Mouse (Mus musculus) heart, embryonic 14.5 days (tissue): Measurements from ENCODE around the gene Slit3. TPM values are rescaled to one million over a fixed set of nuclear protein-coding genes. Genes with fewer than 3 reads are reported as not detected.

Source experiments
- ATAC-seq: fragments of 200-750 bp; cut with Nextera tagmentation; 2 replicates; pipeline ENCODE4 v1.8.0; 2017; ENCODE audit warnings: low read depth, moderate TSS enrichment; ENCODE audit not compliant: insufficient number of reproducible peaks, insufficient read depth, low FRiP score
- H3K27ac ChIP-seq, 2 experiments: fragments of 200-500 bp in 1 of 2; fragments of 300-500 bp in 1 of 2; sonication (generic) in 1 of 2; replicated peaks in 1 of 2; 2 replicates each; pipeline ENCODE4 v1.5.1; 2012 to 2014; ENCODE audit warnings: low read depth in 2 of 2, low read length in 2 of 2, control low read depth in 1 of 2, mild to moderate bottlenecking in 1 of 2, mixed read lengths in 1 of 2; ENCODE audit not compliant: control insufficient read depth in 1 of 2, insufficient read depth in 1 of 2
- H3K27me3 ChIP-seq: fragments of 300-500 bp; sonication (generic); 2 replicates; pipeline ENCODE4 v1.6.1; 2014; ENCODE audit warnings: mild to moderate bottlenecking, low read length, control low read depth; ENCODE audit not compliant: control insufficient read depth, insufficient read depth
- H3K36me3 ChIP-seq: fragments of 300-500 bp; sonication (generic); 2 replicates; pipeline ENCODE4 v1.6.1; 2014; ENCODE audit warnings: mild to moderate bottlenecking, control low read depth, low read length, mixed read lengths; ENCODE audit not compliant: control insufficient read depth, insufficient read depth
- H3K4me1 ChIP-seq, 2 experiments: fragments of 200-500 bp in 1 of 2; fragments of 300-500 bp in 1 of 2; sonication (generic) in 1 of 2; 2 replicates each; pipeline ENCODE4 v1.6.1; 2012 to 2014; ENCODE audit warnings: low read length in 2 of 2, control low read depth in 1 of 2, mixed read lengths in 1 of 2; ENCODE audit not compliant: control insufficient read depth in 2 of 2, insufficient read depth in 2 of 2
- H3K4me2 ChIP-seq: fragments of 300-500 bp; sonication (generic); 2 replicates; pipeline ENCODE4 v1.6.1; 2014; ENCODE audit warnings: mild to moderate bottlenecking, low read length
- H3K4me3 ChIP-seq, 2 experiments: fragments of 200-500 bp in 1 of 2; fragments of 300-500 bp in 1 of 2; sonication (generic) in 1 of 2; 2 replicates each; pipeline ENCODE4 v1.5.1; 2012 to 2014; ENCODE audit warnings: low read length in 2 of 2, mild to moderate bottlenecking in 2 of 2, control low read depth in 1 of 2, low read depth in 1 of 2, moderate library complexity in 1 of 2; ENCODE audit not compliant: control insufficient read depth in 1 of 2, insufficient read depth in 1 of 2
- H3K9ac ChIP-seq: fragments of 300-500 bp; sonication (generic); 2 replicates; pipeline ENCODE4 v1.6.1; 2014; ENCODE audit warnings: mild to moderate bottlenecking, low read length
- H3K9me3 ChIP-seq: fragments of 300-500 bp; sonication (generic); 2 replicates; pipeline ENCODE4 v1.6.1; 2016; ENCODE audit warnings: low read length, control low read depth; ENCODE audit not compliant: control insufficient read depth
- WGBS: fragments of 180-500 bp; shearing (Covaris S2); extraction: QIAGEN DNeasy Blood & Tissue Kit; methylation state at CpG from one replicate; pipeline ENCODE4 v1.1.7; 2014; 5-methylcytosine and 5-hydroxymethylcytosine counted together
- polyA plus RNA-seq: library from polyadenylated mRNA; unstranded; fragments of >200 nt; fragmentation: Nextera tagmentation; extraction: Ambion mirVana; gene quantifications from 2 replicates; pipeline ENCODE4 v1.2.1, GENCODE M21; 2014

The Slit3 gene
- polyA plus RNA-seq, 1 experiment from 2014 or later = 25.7 TPM

GRCm38 (mm10) chr11:35257351-35257750 lies 136.3 kb downstream of the Slit3 start:
- Histone ChIP-seq H3K27me3 (no peaks in the 10 kb centered on the region), H3K9me3 (no peaks in the 10 kb centered on the region), H3K4me2 (no peak overlapping the region), H3K27ac (peak overlapping the region; percentile 69 to 76), H3K4me1 (peaks cover 15 to 18% of the 10 kb centered on the region in 2 experiments), H3K36me3 (no peaks in the 10 kb centered on the region), H3K4me3 (no peak overlapping the region), H3K9ac (no peak overlapping the region)
- 30% methylated on average over 6 of the region's 6 CpGs for WGBS
- ATAC-seq = no peak

- Histone ChIP-seq H3K9me3 (0 out of 2 replicates have a peak, but pooled peaks cover 4% of the 10 kb centered on the region), H3K9ac (no peak overlapping the region), H3K27me3 (no peaks in the 10 kb centered on the region), H3K36me3 (no peaks in the 10 kb centered on the region), H3K4me1 (peaks cover 15 to 20% of the 10 kb centered on the region in 2 experiments), H3K4me2 (no peak overlapping the region), H3K4me3 (no peak overlapping the region), H3K27ac (no peak overlapping the region)
- ATAC-seq = no peak
- 82% methylated on average over 10 of the region's 10 CpGs for WGBS
Measured at GRCm38 (mm10) chr11:35261562-35262087, 140.6 kb downstream of the Slit3 start.

- H3K27ac ChIP-seq = no peak overlapping the region
- H3K36me3 ChIP-seq = no peaks in the 10 kb centered on the region
- no peak overlapping the region for H3K4me2 ChIP-seq
- H3K4me3 ChIP-seq = no peak overlapping the region
- no peak overlapping the region for H3K9ac ChIP-seq
- H3K9me3 ChIP-seq = 0 out of 2 replicates have a peak, but pooled peaks cover 4% of the 10 kb centered on the region
- WGBS = 62% methylated on average over 12 of the region's 12 CpGs
- ATAC-seq = no peak
- no peaks in the 10 kb centered on the region for H3K27me3 ChIP-seq
- H3K4me1 ChIP-seq = peaks cover 15 to 16% of the 10 kb centered on the region in 2 experiments
Measured at GRCm38 (mm10) chr11:35262289-35262941, 141.4 kb downstream of the Slit3 start.

DNA sequence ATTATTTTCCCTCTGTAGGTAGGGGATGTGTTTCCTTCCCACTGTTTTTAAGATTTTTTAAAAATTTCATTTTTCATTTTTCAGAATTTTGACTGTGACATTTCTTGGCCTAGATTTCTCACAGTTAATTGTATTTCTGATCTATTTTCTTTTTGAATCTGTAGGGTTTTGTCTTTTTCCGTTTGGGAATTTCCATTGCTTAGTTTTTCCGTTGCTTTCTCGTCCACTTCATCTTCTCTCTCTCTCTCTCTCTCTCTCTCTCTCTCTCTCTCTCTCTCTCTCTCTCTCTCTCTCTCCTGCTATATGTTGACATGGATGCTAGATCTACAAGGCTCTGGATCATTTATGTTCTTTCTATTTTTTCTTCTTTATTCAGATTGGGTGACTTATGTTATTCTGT lies 143.7 kb downstream of the Slit3 start:
- WGBS = 72% methylated on average over 3 of the region's 3 CpGs
- H3K4me3 ChIP-seq = no peak overlapping the region

DNA sequence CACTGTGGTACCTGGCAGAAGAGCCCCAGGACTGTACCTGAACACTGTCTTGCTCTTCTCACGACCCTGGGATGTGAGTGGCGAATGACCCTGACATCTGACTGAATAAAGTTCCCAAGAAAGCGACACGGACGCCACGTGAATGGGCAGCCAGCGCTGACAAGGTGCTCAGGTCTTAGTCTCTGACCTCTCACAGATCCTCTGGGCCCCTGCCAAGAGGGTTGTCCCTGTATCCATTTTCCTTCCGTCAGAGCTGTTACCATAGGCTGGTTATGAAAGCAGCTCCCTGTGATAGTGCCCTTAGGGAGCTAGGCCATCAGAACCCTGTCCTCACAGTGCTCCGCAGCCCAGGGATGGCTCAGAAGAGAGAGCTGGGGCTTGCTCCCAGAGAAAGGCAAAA lies 149.4 kb downstream of the Slit3 start:
- H3K36me3 ChIP-seq = no peaks in the 10 kb centered on the region
- peak; percentile 26; the same call in 1 of the 2 replicates for ATAC-seq
- peaks cover 13 to 20% of the 10 kb centered on the region in 2 experiments for H3K4me1 ChIP-seq
- no peak overlapping the region for H3K9ac ChIP-seq
- no peaks in the 10 kb centered on the region for H3K9me3 ChIP-seq
- H3K27me3 ChIP-seq = no peaks in the 10 kb centered on the region
- no peak overlapping the region for H3K4me3 ChIP-seq
- 59% methylated on average over 9 of the region's 9 CpGs for WGBS
- H3K27ac ChIP-seq = peak overlapping the region; percentile 42 to 56; a peak in 3 of 4 replicates
- no peak overlapping the region for H3K4me2 ChIP-seq

More for the DNA sequence above, 143.7 kb downstream of the Slit3 start:
- Histone ChIP-seq H3K36me3 (no peaks in the 10 kb centered on the region), H3K9me3 (0 out of 2 replicates have a peak, but pooled peaks cover 4% of the 10 kb centered on the region), H3K4me2 (no peak overlapping the region), H3K4me1 (peaks cover 5 to 6% of the 10 kb centered on the region in 2 experiments; a peak in 3 of 4 replicates), H3K27ac (no peak overlapping the region), H3K27me3 (no peaks in the 10 kb centered on the region), H3K9ac (no peak overlapping the region)
- ATAC-seq = no peak

DNA sequence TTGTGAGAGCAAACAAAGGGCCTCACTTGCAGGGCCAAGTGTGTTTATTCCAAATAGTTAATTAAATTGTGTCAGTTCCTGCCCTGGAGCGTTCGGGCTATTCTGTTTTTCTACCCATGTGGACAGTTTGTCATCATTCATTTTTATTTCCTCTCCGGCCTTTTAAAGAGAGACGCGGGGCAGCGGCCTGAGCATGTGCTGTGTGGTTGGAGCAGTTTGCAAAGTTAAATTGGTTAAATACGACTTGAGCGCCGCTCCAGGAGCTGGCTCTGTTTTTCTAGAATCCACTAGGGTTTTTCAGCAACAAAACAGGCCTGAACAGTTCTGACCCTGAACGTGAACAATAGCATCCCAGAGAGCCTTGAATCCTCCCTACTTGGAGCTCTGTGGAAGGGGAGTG lies 152.4 kb downstream of the Slit3 start:
- Histone ChIP-seq H3K4me2 (no peak overlapping the region), H3K27me3 (no peaks in the 10 kb centered on the region), H3K36me3 (no peaks in the 10 kb centered on the region), H3K9ac (no peak overlapping the region), H3K9me3 (no peaks in the 10 kb centered on the region), H3K27ac (no peak overlapping the region), H3K4me3 (no peak overlapping the region), H3K4me1 (peaks cover 25 to 33% of the 10 kb centered on the region in 2 experiments)
- ATAC-seq = no peak
- WGBS = 85% methylated on average over 10 of the region's 10 CpGs

- Histone ChIP-seq H3K4me1 (peaks cover 30 to 39% of the 10 kb centered on the region in 2 experiments), H3K27me3 (no peaks in the 10 kb centered on the region), H3K4me2 (no peak overlapping the region), H3K36me3 (no peaks in the 10 kb centered on the region), H3K9ac (no peak overlapping the region), H3K4me3 (no peak overlapping the region), H3K27ac (no peak overlapping the region), H3K9me3 (no peaks in the 10 kb centered on the region)
- ATAC-seq = no peak
- 59% methylated on average over 3 of the region's 3 CpGs for WGBS
Measured at GRCm38 (mm10) chr11:35274036-35274435, 153.0 kb downstream of the Slit3 start.
